Mouse (Mus musculus): Measurements from ENCODE around the gene Rftn1. TPM values are rescaled to one million over a fixed set of nuclear protein-coding genes. Genes with fewer than 3 reads are reported as not detected.

The Rftn1 gene
- polyA plus RNA-seq, 2 experiments, result 14.6 to 15.0 TPM

- no peak for DNase-seq (ENCODE audit: low spot score)
- Histone ChIP-seq H3K4me2 (replicated peaks; ENCODE audit: low read depth, low read length, severe bottlenecking) (0 out of 2 replicates have a peak overlapping the region, but pooled peaks have one; percentile 99), H3K27me3 (ENCODE audit: control insufficient read depth, insufficient read depth, low read length) (no peaks in the 10 kb centered on the region; the same call in 1 of the 2 replicates), H3K27ac (replicated peaks; ENCODE audit: low read depth, low read length) (no peak overlapping the region), H3K4me1 (ENCODE audit: control insufficient read depth, insufficient read depth, low read length) (0 out of 2 replicates have a peak, but pooled peaks cover 5% of the 10 kb centered on the region), H3K9me3 (ENCODE audit: control insufficient read depth, low read length) (no peaks in the 10 kb centered on the region), H3K4me3 (replicated peaks; ENCODE audit: low read length) (peak overlapping the region; percentile 66), H3K9ac (ENCODE audit: low read depth, low read length, severe bottlenecking) (0 out of 2 replicates have a peak overlapping the region, but pooled peaks have one; percentile 74), H3K36me3 (ENCODE audit: control insufficient read depth, insufficient read depth, low read length) (no peaks in the 10 kb centered on the region)
- 69% methylated on average over 12 of the region's 12 CpGs for WGBS
- no peak for TF ChIP-seq POLR2A (IDR thresholded peaks at IDR 0.05; ENCODE audit: borderline replicate concordance, extremely low read depth, insufficient read depth, insufficient read length)
- ATAC-seq (ENCODE audit: low FRiP score, low read depth), result no peak
Measured at GRCm38 (mm10) chr17:50188662-50189345, 1.7 kb downstream of the Rftn1 start.

GRCm38 (mm10) chr17:50185616-50186015 is 4.9 kb downstream of the Rftn1 start:
- H3K4me1 ChIP-seq (ENCODE audit: control insufficient read depth, insufficient read depth, low read length), result 0 out of 2 replicates have a peak, but pooled peaks cover 5% of the 10 kb centered on the region
- no peak overlapping the region for H3K4me2 ChIP-seq (replicated peaks; ENCODE audit: low read depth, low read length, severe bottlenecking)
- no peak overlapping the region for H3K27ac ChIP-seq (replicated peaks; ENCODE audit: low read depth, low read length)
- DNase-seq (ENCODE audit: low spot score) (no peak), ATAC-seq (ENCODE audit: low FRiP score, low read depth) (no peak)
- no peak overlapping the region for H3K4me3 ChIP-seq (replicated peaks; ENCODE audit: low read length)
- H3K36me3 ChIP-seq (ENCODE audit: control insufficient read depth, insufficient read depth, low read length), result no peaks in the 10 kb centered on the region
- no peaks in the 10 kb centered on the region for H3K9me3 ChIP-seq (ENCODE audit: control insufficient read depth, low read length)
- 86% methylated on average over 5 of the region's 5 CpGs for WGBS
- TF ChIP-seq POLR2A (IDR thresholded peaks at IDR 0.05; ENCODE audit: borderline replicate concordance, extremely low read depth, insufficient read depth, insufficient read length), result no peak
- H3K9ac ChIP-seq (ENCODE audit: low read depth, low read length, severe bottlenecking), result no peak overlapping the region
- no peaks in the 10 kb centered on the region for H3K27me3 ChIP-seq (ENCODE audit: control insufficient read depth, insufficient read depth, low read length)

- H3K9ac ChIP-seq (ENCODE audit: low read depth, low read length, severe bottlenecking), result no peak overlapping the region
- H3K27ac ChIP-seq (replicated peaks; ENCODE audit: low read depth, low read length), result no peak overlapping the region
- ATAC-seq (ENCODE audit: low FRiP score, low read depth) (no peak), DNase-seq (ENCODE audit: low spot score) (no peak)
- no peaks in the 10 kb centered on the region for H3K36me3 ChIP-seq (ENCODE audit: control insufficient read depth, insufficient read depth, low read length)
- no peak overlapping the region for H3K4me3 ChIP-seq (replicated peaks; ENCODE audit: low read length)
- no peaks in the 10 kb centered on the region for H3K9me3 ChIP-seq (ENCODE audit: control insufficient read depth, low read length)
- H3K27me3 ChIP-seq (ENCODE audit: control insufficient read depth, insufficient read depth, low read length), result no peaks in the 10 kb centered on the region
- WGBS, result 72% methylated on average over 4 of the region's 4 CpGs
- 0 out of 2 replicates have a peak, but pooled peaks cover 2% of the 10 kb centered on the region for H3K4me1 ChIP-seq (ENCODE audit: control insufficient read depth, insufficient read depth, low read length)
- no peak for TF ChIP-seq POLR2A (IDR thresholded peaks at IDR 0.05; ENCODE audit: borderline replicate concordance, extremely low read depth, insufficient read depth, insufficient read length)
- no peak overlapping the region for H3K4me2 ChIP-seq (replicated peaks; ENCODE audit: low read depth, low read length, severe bottlenecking)
Measured at GRCm38 (mm10) chr17:50185083-50185482, 5.4 kb downstream of the Rftn1 start.

DNA sequence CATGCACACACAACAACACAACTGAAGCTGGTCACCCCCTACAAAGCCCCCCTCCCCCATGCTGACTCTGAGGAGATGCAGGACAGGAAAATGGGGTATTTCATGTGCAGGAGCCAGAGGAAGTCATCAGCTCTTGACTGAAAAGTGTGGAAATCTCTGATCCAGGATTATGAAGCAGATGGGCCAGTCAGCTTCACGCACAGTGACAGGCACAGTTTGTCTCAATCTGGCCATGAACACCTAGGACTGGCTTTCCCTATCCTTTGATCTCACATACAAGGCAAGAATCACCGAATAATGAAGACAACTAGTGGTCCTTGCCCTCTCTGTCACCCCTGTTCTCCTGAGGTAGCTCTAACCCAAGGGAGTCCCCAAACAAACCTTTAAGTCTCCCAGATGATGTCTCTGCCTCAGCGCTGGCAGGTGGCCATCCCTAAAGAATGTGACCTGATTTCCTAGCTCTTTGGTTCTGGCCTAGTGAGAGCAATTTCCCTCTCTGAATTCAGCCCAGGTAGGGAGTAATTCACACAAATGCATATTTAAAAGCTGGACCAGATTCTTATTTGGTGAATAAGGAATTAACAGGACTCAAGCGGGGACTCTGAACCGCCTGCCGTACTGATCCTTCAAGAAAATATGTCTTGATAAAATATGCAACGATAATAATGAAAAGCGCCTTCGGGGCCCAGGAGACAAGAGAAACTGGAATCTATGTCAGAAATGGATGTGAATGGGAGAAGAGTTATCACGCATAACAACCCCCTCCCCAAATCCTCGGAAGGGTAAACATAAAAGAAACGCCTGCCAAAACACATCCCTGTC is 6.0 kb downstream of the Rftn1 start:
- Histone ChIP-seq H3K4me2 (replicated peaks; ENCODE audit: low read depth, low read length, severe bottlenecking) (no peak overlapping the region), H3K27me3 (ENCODE audit: control insufficient read depth, insufficient read depth, low read length) (no peaks in the 10 kb centered on the region), H3K4me1 (ENCODE audit: control insufficient read depth, insufficient read depth, low read length) (0 out of 2 replicates have a peak, but pooled peaks cover 2% of the 10 kb centered on the region), H3K9ac (ENCODE audit: low read depth, low read length, severe bottlenecking) (no peak overlapping the region), H3K4me3 (replicated peaks; ENCODE audit: low read length) (no peak overlapping the region), H3K36me3 (ENCODE audit: control insufficient read depth, insufficient read depth, low read length) (no peaks in the 10 kb centered on the region), H3K9me3 (ENCODE audit: control insufficient read depth, low read length) (no peaks in the 10 kb centered on the region), H3K27ac (replicated peaks; ENCODE audit: low read depth, low read length) (no peak overlapping the region)
- no peak for TF ChIP-seq POLR2A (IDR thresholded peaks at IDR 0.05; ENCODE audit: borderline replicate concordance, extremely low read depth, insufficient read depth, insufficient read length)
- no peak for ATAC-seq (ENCODE audit: low FRiP score, low read depth)
- no peak for DNase-seq (ENCODE audit: low spot score)
- 77% methylated on average over 12 of the region's 12 CpGs for WGBS

DNA sequence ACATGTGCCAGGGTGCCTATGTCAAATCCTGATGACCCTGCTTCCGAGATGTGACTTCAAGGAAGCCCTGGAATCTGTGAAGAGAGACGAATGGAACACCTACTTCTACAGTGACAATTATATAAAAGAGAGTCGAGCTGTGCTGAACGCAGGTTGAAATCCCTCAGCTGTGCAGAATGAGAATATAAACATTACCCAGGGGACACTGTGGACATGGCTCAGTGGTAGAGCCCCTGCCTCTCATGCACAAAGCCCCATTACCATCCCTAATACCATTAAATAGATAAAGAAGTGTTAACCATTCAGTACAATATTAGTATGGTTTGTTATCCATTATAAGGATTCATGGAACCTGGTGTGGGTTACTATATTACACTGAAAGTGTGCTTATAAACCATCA is 7.2 kb downstream of the Rftn1 start:
- no peak overlapping the region for H3K4me2 ChIP-seq (replicated peaks; ENCODE audit: low read depth, low read length, severe bottlenecking)

More for the DNA sequence above, 7.2 kb downstream of the Rftn1 start:
- ATAC-seq (ENCODE audit: low FRiP score, low read depth), result no peak
- H3K9ac ChIP-seq (ENCODE audit: low read depth, low read length, severe bottlenecking), result no peak overlapping the region
- no peak for TF ChIP-seq POLR2A (IDR thresholded peaks at IDR 0.05; ENCODE audit: borderline replicate concordance, extremely low read depth, insufficient read depth, insufficient read length)
- H3K36me3 ChIP-seq (ENCODE audit: control insufficient read depth, insufficient read depth, low read length), result no peaks in the 10 kb centered on the region
- WGBS, result 79% methylated on average over 4 of the region's 4 CpGs
- H3K4me1 ChIP-seq (ENCODE audit: control insufficient read depth, insufficient read depth, low read length), result 0 out of 2 replicates have a peak, but pooled peaks cover 2% of the 10 kb centered on the region
- no peaks in the 10 kb centered on the region for H3K27me3 ChIP-seq (ENCODE audit: control insufficient read depth, insufficient read depth, low read length)
- DNase-seq (ENCODE audit: low spot score), result no peak
- H3K4me3 ChIP-seq (replicated peaks; ENCODE audit: low read length), result no peak overlapping the region
- no peak overlapping the region for H3K27ac ChIP-seq (replicated peaks; ENCODE audit: low read depth, low read length)
- no peaks in the 10 kb centered on the region for H3K9me3 ChIP-seq (ENCODE audit: control insufficient read depth, low read length)

Data from limb, embryonic 14.5 days (tissue).